Mouse (Mus musculus): ENCODE measurements around the gene Cnbp.

DNA sequence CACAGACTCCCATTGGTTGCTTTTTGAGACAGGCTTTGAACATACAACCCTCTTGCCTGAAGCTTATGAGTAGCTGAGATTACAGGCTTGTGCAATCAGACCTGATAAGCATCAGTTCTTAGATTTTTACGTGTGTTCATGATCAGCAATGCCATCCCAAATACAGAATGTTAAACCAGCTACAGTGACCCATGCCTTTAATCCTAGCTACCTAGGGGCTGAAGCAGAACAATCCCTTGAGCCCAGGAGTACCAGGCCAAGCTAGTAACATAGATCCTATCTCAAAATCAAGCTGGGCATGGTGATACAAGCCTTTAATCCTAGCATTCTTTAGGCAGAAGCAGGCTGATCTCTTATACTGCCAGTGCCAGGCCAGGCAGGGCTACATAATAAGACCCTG is 46.9 kb downstream of the Cnbp start:
- TF ChIP-seq CTCF (IDR thresholded peaks at IDR 0.05; ENCODE audit: control insufficient read depth, insufficient read depth, low read length) (no peak), POLR2A (IDR thresholded peaks at IDR 0.05; ENCODE audit: borderline replicate concordance, control insufficient read depth, low read depth, low read length) (no peak)

Data from bone marrow, adult 2 months (tissue).